Mouse (Mus musculus) liver, postnatal 0 days (tissue): Measurements from ENCODE around the gene Cd244a.

Experiments used
- CTCF ChIP-seq: sonication (generic); IDR thresholded peaks from 2 replicates; pipeline ENCODE4 v1.5.1; 2016; ENCODE audit warnings: antibody characterized with exemption, low read depth
- EP300 ChIP-seq: IDR thresholded peaks from 2 replicates; pipeline ENCODE4 v1.6.1; 2016; ENCODE audit warnings: antibody characterized with exemption, low read depth, mild to moderate bottlenecking

DNA sequence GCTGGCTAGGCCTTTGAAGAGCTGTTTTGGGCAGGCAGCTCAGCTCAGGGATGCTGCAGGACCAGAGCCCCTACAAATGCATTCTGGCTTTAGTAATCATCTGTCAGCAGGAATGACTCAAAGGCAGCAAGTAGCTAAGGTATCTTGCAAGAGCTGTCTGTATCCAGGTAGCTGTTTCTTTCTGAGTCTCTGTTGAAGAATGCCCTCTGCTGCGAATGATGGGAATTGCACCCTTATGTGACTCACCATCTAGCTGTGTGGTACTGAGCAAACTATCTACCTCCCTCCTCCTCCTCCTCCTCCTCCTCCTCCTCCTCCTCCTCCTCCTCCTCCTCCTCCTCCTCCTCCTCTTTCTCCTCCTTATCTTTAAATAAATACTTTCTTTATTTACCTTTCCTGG lies 51.8 kb downstream of the Cd244a start:
- TF ChIP-seq EP300 (no peak), CTCF (peak; percentile 53)
